Mouse (Mus musculus) kidney, postnatal 4 days (tissue): ENCODE measurements at regions not wholly inside any gene's neighbourhood (a gene's known extent, or its start where the extent isn't known, plus 50 kb on each side); places are given as distances from the start of the nearest gene placed in this dataset.

ENCODE experiments used
- DNase-seq, 2 experiments: peaks; one replicate each; pipeline ENCODE4 v3.0.0; 2021; ENCODE audit warnings: mixed read lengths in 2 of 2

- peak; percentile 36 to 56 for DNase-seq
These were observed 181.6 kb upstream of the Clint1 start for GRCm38 (mm10) chr11:45670156-45670830.

DNA sequence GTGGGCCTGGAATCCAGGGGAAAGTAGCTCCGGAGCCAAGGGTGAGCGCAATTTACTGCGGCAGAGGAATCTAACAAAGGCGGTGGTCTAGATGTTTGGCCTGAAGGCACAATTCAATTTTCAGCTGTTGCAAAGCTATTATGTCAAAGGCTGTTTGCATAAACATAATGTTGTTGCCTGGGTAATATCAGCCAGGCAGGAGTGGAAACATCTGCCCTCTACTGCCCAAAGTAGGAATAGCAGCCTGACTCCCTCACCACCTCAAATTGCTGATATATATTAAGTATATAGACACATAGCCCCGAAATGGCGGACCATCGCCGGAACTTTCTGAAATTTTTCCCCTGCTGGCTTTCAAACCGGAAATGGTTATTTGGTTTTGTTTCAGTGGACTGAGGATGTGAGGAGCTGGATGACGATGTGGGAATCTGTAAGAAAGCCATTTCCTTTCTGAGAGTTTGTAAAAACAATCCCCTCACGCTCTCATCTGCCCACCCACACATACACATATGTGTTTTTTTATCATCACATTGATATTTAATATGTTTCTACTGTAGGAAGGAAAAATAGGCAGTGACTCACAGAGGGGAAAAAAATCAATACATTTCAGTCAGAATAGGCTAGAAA, 173.1 kb upstream of the Clint1 start:
- peak; percentile 76 to 79 for DNase-seq

- no peak for DNase-seq
These were observed 172.6 kb upstream of the Clint1 start for GRCm38 (mm10) chr11:45679293-45679673.

DNA sequence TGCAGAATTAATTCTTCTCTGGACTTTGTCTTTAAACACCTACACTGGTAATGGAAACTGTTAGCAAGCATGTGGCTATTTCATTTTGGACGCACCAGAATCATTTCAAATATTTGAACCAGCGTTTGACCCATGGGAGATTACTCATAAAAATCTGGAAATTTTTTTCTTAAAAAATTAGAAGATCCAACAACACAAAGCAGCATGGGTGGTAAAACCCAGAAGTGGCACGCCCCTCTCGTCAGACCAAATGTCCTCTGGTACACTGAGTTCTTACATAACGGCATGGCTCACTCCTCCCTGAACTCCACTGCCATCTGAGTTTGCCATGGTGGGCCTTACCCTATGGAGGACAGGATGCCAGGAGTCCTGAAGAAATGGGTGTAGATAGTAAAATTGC, 166.3 kb upstream of the Clint1 start:
- DNase-seq: no peak

DNA sequence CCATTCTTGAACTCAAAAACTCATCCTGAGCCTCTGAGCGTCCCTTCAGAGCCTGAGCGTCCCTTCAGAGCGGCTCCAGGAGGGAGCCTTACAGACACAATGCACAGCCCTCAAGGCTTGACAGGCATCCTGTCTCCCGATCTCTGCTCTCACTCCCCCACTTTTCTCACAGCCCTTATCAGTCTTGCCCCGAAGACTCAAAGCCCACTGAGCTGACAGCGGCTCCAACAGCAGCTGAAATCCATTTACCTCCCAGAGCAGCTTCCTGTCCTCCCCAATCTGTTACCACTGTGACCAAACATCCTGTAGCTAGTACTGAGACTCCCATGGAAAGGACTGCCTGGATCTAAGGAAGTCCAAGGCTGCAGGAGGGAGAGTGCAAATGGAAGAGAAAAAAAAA, 158.6 kb upstream of the Clint1 start:
- peak; percentile 50 to 64 for DNase-seq

- DNase-seq: no peak
These were observed 150.3 kb upstream of the Clint1 start for GRCm38 (mm10) chr11:45701506-45701905.

DNA sequence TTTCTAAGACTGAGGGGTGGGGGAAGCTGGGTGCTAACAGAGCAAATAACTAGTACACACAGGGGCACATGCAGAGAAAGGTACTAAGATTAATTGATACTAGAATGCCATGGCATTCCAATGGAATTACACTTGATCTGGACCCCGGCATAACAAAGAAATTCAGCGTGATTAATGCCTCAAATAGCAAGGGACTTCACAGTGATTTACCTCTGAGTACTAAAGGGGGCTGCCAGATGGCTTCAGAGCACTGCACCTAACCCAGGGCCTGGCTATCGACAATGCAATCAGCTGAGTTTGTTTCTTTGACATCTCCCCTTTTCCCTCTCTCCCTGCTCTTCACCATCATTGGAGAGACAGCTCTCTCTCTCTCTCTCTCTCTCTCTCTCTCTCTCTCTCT, 148.9 kb upstream of the Clint1 start:
- DNase-seq: no peak

- DNase-seq: no peak
These were observed 147.4 kb upstream of the Clint1 start for GRCm38 (mm10) chr11:45704411-45704810.

DNA sequence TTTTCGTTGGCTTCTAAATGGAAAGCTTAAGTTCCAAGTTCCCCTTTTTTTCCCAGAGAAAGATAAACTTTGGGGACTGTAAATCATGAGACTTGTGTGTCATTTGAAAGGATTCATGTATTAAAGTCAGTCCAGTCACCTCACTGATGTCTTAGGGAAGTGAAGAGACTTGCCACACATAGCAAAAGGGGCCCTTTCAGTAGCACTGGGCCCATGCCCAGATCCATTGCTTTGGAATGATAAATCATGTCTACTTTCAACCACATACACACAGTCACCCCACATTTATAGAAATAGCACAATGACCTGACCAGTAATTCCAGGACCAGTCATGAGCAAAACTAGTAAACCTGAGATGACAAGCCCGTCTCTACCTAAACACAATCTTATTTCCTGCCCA, 133.2 kb upstream of the Clint1 start:
- peak in 1 of 2 experiments; percentile 16 for DNase-seq

DNA sequence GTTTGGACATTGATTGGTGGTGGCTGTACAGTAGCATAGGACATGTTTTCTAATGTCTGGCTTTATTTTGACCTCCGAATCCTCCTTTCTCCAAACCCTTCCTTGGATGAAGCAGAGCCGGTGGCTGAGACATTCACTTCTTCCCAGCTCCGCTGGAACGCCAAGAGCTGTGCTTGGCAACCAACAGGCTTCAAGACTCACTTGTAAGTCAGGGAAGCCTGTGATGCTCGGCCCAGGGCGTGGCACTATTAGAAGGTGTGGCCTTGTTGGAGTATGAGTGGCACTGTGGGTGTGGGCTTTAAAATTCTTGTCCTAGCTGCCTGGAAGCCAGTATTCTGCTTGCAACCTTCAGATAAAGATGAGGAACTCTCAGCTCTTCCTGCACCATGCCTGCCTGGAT, 132.0 kb upstream of the Clint1 start:
- no peak for DNase-seq

DNA sequence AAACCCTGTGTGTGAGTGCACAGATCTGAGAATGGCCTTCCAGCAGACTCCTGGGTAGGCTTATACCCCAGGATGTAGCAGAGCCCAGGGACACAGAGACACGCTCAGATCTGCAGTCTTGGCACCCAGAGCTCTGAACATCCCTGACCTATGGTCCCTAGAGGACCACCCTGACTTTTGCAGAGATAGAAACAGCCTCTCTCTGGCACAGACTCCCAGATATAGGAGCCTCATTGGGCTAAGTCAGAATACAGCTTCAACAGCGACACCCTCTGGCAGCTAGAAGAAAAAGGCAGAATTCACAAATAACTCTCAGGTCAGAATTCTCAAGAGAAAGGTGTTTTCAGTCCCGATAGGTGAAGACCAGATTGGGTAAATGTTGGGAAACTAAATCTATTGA, 115.3 kb upstream of the Clint1 start:
- DNase-seq: peak; percentile 39 to 53

- DNase-seq: no peak
These were observed 113.5 kb upstream of the Clint1 start for GRCm38 (mm10) chr11:45738331-45738730.

DNA sequence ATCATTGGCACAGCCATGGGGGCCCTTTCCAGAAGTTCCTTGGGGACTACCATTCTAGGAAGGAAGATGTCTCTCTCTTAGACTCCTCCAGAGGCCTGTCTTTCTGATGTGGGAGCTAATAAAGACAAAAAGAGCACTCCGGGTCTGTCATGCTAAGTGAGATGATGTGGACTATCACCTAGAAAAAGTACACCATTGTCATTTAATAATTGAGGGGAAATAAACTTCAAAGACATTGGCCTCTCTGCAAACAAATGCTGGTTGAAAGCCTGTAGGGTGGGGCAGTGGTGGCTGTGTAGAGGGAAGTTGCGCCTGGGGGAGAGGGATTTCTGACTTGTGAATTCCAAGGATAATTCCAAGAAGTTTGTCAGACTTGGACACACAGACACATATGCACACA, 105.9 kb upstream of the Clint1 start:
- DNase-seq: no peak

GRCm38 (mm10) chr11:45750249-45750648, 101.6 kb upstream of the Clint1 start:
- DNase-seq: no peak

DNA sequence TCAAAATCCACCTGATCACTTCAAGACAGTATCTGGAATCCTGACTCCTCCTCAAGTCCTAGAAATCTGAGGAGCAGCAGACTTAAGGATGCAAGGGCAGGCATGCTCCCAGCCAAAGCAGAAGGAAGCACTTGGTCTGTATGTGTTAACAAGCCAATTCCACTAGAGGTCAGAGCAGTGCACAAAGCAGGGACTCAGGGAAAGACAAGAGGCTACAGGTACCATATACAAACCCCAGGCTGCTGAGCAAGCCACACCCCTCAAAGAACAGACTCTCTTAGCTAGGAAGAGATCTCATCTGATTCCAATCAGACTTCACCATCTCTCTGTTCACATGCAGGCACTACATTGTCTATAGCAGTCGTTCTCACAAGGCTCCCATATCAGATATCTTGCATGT, 99.6 kb upstream of the Clint1 start:
- DNase-seq: peak; percentile 34 to 56

DNA sequence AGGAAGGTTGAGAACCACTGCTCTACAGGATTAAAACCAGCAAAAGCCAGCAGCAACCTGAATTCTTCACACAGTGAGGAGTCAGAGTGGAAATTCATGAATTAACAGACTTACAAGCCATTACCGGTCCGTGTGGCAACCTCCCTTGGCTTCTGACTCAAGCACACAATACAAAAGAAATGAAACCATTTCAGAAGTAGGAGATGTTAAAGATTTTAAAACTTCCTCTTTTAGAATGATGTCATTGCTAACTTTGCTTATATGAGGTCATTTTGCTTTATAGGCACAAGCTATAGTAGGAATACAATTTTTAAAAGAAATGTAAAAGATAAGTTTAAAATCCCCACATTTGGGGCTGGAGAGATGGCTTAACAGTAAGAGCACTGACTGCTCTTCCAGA, 99.1 kb upstream of the Clint1 start:
- no peak for DNase-seq

- peak; percentile 6 to 16 for DNase-seq
These were observed 84.8 kb upstream of the Clint1 start for GRCm38 (mm10) chr11:45767081-45767480.

GRCm38 (mm10) chr11:45782435-45782834, 69.4 kb upstream of the Clint1 start:
- no peak for DNase-seq

DNA sequence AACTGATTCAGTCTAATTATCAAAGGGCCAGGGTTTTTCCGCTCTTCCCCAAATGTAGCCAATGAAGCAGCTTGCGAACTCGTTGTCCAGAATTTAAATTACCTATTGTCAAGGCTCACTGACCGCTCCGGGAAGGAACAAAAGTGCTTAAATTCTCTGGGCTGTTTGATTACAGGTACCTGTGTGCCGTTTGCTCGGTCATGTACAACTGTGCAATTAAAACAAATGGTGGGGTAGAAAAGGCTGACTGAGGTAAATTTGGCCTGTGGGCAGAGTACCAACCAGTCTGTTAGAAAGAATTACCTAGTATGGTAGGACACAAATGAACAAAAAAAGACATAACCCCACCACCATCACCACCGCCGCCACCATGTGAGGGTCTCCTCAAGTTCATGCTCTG, 66.0 kb upstream of the Clint1 start:
- DNase-seq: peak in 1 of 2 experiments; percentile 11

DNA sequence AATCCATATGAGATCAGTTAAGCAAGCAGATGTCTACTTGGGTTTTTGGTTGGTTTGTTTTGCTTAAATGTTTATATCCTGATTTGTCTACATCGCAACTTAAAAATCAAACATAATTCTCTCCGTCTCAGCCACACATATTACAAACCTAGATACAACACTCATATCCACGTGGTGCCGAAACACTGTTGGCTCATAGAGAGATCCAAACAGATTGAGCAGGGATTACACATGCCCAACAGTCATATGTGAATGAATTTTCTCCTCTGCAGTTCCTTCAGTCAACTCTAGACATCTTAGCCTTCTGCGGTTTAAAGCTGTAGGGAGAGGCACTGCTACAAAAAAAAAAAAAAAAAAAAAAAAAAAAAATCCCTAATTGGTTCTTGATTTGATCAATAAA, 64.4 kb upstream of the Clint1 start:
- DNase-seq: no peak

DNA sequence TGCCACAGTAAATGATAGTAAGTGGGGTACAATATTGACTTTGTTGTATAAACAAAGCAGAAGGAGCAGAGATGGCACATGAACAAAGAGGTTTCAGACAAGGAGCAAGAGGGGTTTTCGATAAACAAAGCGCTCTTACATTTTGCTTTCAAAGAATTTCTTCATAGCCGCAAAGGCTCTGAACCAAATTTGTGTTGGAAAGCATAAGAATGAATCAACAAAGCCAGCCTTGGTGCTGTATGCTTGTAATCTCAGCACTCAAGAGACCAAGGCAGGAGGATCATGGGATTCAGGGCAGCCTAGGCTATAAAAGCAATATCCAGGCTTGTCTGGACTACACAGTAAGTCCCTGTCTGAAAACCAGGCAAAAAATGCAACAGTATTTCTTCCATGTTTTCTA, 62.0 kb upstream of the Clint1 start:
- DNase-seq: no peak

- no peak for DNase-seq
These were observed 61.3 kb upstream of the Clint1 start for GRCm38 (mm10) chr11:45790504-45790903.

DNA sequence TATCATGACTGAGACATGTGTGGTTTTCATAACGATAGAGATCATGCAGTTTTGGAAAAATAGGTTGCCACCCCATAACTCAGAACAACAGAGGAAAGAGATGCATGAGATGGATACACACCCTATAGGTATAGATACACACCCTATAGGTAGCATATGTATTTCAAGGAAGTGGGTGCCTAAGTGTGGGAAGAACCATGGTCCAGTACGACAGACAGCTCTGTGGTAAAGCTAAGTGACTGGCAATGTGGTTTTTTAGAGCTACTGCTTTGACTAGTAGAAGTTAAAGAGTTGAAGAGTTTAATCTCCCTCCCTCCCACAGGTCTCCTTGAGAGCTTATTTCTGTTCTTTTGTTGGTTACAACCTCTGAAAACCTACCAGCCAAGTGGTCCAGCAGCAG, 60.2 kb upstream of the Clint1 start:
- no peak for DNase-seq

DNA sequence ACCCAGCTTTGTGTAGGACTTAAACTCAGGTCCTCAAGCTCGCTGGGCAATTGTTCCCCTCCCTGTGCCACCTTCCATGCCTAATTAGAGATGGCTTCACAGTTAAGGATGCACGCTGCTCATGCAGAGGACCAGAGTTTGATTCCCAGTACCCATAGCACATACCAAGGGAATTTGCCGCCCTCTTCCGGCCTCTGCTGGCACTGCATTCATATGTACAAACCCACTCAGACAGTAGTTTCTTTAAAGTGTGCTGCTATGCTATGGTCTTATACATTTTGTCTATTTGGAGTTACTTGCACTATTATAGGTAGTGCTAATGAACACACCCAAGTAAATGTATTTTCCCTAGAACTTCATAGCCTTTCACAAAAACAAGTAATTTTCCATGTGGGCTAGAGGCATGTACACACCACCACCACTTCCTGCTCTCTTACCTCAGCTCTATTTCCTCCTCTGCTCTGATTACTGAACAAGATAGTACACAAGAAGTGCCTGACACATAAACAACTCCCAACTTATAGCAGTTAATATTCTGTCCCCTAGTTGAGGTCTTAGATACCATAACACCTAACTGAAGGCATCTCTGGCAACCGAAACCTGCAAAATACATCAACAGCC, 57.4 kb upstream of the Clint1 start:
- DNase-seq: no peak

GRCm38 (mm10) chr11:45795322-45795721, 56.5 kb upstream of the Clint1 start:
- DNase-seq: no peak
